Mouse (Mus musculus): ENCODE data around the gene Mfsd2a. TPM values are rescaled to one million over a fixed set of nuclear protein-coding genes. Genes with fewer than 3 reads are reported as not detected.

Mfsd2a gene
- polyA plus RNA-seq, 1 experiment from 2014 or later, result 2.4 TPM

DNA sequence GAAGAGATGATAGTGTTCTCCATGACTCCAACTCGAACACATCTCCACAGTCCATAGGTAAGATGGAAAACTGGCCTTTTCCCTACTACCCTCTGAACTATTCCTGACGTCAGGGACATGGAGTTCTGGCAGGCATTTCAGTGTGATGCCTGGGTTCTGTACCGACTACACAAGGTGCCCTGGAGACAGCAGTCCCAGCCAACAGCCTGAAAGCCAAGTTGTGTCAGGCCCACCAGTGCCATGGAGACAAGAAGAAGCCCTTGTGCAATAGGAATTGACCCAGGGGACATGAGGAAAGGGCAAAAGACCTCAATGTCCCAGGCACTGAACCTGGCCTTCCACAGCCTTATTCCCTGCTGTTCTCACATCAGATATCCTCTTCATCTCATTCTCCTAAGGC is 18.8 kb upstream of the Mfsd2a start:
- no peak for DNase-seq (ENCODE audit: low spot score)

DNA sequence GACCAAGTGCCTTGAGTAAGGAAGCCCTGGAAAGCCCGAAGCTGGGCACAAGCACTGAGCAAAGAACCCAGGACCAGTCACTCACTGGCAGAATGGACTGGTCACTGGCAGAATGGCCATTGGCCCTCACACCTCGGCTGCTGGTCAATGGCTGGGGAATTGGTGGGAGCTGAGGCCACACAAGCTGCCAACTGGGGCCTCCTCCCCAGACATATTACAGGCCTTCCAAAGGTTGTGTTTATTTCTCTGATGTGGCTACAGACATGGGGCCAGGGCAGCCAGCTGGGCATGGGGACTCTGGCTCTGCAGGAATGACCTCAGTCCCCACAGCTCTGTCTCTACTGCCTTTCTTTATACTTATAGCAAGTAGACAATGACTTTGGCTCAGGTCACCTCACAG is 17.9 kb upstream of the Mfsd2a start:
- no peak for DNase-seq (ENCODE audit: low spot score)

GRCm38 (mm10) chr4:122976885-122977284 is 15.9 kb upstream of the Mfsd2a start:
- DNase-seq (ENCODE audit: low spot score), result no peak

- DNase-seq (ENCODE audit: low spot score), result no peak
These were observed 14.1 kb upstream of the Mfsd2a start for GRCm38 (mm10) chr4:122974976-122975520.

- no peak for DNase-seq (ENCODE audit: low spot score)
These were observed 11.1 kb upstream of the Mfsd2a start for GRCm38 (mm10) chr4:122972056-122972455.

- no peak for DNase-seq (ENCODE audit: low spot score)
These were observed 10.7 kb upstream of the Mfsd2a start for GRCm38 (mm10) chr4:122971646-122972045.

GRCm38 (mm10) chr4:122971191-122971590 is 10.2 kb upstream of the Mfsd2a start:
- no peak for DNase-seq (ENCODE audit: low spot score)

DNA sequence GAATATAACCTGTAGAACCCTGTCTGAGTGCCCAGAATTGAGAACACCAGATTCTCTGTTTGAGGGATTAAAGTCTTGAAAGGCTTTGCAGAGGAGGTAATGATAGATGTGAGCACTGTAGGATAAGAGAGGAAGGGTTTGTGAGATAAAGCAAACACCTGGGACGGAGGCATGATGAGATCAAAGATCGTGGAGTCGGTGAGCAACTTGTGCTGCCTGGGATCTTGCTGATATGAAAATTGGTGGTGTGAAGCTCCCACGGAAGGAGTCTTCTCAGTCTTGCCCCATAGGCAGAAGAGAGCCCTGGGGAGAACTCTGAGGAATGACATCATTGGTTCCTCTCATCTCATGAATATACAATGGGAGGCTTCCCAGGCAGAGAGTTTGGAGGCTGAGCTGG is 7.1 kb upstream of the Mfsd2a start:
- peak; percentile 59 for DNase-seq (ENCODE audit: low spot score)

DNA sequence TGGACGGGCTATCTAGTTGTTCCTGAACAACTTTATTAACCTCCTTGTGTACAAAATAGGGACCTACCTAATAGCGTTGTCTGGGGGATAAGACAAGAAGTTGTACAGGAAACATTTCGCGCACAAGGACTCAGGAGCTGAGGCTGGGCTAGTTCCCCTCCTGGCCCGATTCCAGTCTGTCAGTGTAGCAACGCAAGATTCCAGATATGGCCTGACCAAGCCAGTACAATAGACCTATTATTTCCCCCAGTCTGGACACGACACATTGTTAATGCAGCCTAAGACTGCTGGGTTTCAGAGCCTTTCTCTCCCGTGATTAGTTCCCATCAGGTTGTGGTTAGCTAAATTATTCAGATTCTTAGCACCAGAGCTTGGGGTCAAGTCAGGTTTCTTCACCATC is 1.8 kb upstream of the Mfsd2a start:
- DNase-seq (ENCODE audit: low spot score), result no peak

GRCm38 (mm10) chr4:122961589-122961988 is 601 bp upstream of the Mfsd2a start:
- no peak for DNase-seq (ENCODE audit: low spot score)

DNA sequence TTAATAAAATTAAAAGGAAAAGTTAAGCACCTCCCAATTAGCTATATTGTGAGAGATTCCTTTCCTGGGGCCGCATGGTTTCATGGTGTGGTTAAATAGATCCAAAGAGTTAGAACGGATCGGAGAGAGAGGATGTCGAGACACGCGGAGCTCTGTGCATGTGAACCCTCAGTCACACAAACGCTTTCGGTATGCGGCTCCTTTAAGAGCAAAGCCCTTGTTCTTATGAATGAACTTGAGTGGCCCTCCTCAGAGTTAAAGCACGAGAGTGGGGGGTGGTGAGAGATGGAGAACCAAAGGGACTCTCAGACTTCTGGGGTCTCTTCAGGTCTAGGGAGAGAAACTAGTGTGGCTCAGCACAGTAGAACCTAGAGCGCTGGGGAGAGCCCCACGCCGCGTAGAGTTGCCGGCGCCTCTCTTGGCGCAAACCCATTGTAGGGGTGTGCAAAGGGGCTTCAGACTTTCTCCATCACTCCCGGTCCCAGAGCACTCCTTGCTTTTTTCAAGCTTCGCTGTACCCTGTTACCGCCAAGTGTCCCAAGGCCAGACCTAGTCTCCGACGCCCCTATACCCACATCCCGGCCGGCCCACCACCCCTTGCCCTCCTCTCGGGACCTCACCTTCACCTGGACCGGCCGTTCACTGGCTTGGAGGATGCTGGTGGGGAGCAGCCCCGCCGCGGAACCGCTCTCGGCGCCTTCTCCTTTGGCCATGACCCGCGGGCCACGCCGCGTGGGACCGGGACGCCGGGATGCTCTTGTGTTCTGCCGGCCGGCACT is 478 bp downstream of the Mfsd2a start:
- DNase-seq (ENCODE audit: low spot score), result peak; percentile 54

- no peak for DNase-seq (ENCODE audit: low spot score)
These were observed 1.2 kb downstream of the Mfsd2a start for GRCm38 (mm10) chr4:122959816-122960215.

DNA sequence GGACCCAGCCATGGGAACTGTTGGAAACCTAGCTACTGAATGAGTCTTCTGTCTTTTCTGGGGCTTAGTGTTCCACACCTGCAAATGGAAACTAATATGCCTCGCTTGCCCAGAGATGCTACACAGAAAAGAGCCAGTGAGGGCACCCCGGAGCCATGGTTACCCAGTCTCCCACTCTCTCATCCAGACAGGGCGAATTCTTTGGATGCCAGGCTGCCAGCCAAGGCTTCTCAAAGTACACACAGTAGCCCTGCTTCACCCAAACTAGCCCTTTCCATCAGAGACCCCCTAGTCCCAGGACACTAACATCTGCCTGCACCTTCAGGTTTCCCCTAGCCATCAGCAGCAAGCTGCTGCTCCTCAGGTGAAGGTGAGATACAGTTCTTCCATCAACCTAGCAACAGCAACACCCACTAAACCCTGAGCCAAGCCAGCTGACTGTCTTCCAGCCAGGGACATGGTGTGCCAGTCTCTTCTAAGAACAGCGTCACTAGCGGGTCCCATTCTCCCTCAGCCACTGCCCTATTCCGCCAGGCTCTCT is 2.4 kb downstream of the Mfsd2a start:
- no peak for DNase-seq (ENCODE audit: low spot score)

DNA sequence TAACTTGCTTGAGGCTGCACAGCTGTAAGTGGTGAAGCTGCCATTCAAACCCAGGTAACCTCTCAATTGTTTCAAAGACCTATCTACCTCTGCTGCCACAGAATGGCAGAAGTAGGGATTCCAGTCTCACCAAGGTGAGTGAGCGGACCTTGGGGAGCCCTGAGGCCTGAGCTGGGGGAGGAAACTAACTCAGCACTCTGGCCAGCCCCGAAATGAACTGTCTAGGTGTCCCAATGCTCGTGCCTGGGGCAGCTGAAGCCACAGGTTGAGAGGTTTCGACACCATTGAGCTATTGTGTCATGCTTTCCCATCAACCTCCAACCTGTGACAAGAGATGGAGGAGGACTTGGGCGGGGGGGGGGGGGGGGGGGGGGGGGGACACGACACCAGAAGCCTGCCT is 4.7 kb downstream of the Mfsd2a start:
- DNase-seq (ENCODE audit: low spot score), result no peak

GRCm38 (mm10) chr4:122955412-122956136 is 5.4 kb downstream of the Mfsd2a start:
- peak; percentile 92 for DNase-seq (ENCODE audit: low spot score)

DNA sequence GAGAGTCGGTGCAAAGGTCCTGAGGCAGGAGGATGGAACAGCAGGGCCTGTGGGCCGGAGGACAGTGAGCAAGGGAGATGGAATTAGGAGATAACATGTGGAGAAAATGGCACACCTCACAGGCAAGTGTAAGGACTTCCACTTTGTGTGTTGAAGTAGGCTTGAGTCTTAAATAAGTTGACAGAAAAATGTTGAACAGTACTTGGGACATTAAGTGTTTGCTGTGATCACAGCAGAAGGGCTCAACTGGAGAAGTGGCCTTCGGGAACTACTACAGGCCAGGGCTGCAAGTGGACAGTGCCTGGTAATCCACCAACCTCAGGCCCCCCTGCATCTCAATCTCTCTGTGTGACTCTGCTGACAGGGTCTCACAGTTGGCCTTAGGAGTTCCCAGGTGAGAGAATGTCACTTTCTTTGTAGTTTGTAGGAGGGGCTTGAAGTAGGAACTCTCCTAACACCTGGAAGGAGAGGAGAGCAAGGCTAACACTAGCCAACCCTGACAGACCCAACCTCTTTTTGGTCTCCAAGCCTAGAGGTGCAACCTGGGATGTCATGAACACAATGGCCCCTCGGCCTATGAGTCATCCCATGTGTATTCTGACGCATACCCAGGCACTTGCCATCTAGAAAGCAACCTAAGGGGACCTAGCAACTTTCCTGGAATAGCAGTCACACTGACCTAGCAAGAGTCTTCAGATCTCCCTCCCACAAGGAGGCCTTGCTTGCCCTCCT is 6.1 kb downstream of the Mfsd2a start:
- no peak for DNase-seq (ENCODE audit: low spot score)

DNA sequence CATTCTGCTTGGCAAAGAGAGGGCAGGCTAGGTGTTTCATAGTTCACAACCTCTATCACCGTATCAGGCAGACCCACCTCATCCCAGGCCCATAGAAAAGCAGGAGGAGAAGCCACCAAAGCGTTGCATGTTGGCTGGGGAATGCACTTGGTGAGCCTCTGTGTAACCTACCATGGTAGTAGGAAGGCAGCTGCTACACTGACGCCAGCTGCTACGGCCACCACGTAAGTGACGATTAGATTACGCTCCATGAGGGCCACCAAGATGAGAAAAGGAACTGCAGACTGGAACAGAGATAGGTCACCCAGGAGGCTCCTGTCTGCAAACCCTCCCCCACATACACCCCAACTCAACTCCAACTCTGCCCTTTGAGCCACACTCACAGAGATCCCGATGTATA is 11.9 kb downstream of the Mfsd2a start:
- no peak for DNase-seq (ENCODE audit: low spot score)

DNA sequence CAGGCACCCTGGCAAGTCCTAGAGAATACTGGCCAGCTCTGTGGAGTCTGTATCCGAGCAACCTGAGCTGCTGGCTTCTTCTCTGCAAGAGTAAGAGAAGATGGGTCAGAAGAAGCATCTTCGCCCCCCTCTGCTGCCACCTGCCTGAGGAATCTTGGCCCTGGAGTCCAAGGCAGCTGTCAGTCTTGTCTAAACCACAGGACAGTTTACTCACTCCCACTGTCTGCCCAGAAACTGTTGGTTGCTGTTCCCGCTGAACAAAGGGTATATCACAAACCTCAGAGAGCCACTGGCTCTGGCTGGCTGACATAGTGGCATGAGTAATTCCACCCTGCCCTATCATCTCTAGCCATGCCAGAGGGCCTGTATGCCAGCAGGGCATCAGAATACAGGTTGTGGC is 13.8 kb downstream of the Mfsd2a start:
- no peak for DNase-seq (ENCODE audit: low spot score)

DNA sequence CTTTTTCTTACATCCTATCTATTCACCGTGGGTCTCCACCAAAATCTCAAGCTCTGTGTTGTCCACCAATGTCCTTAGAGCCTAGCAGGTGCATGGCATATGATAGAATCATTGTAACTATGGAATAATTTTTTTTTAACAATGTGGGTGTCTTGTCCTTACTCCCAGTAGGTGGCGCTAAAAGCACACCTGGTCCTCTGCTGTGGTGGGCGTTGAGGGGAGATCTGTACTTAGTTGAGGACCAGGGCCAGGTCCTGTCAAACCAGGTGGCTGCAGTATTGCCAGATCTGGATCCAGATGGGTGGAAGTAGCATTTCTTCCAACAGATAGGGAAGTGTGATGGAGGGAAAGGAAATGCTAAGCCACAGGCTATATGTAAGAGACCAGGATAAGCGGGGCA is 16.6 kb downstream of the Mfsd2a start:
- peak; percentile 75 for DNase-seq (ENCODE audit: low spot score)

GRCm38 (mm10) chr4:122939048-122939796 is 21.8 kb downstream of the Mfsd2a start:
- DNase-seq (ENCODE audit: low spot score), result no peak

GRCm38 (mm10) chr4:122937489-122937888 is 23.5 kb downstream of the Mfsd2a start:
- no peak for DNase-seq (ENCODE audit: low spot score)

All from thymus, postnatal 0 days (tissue).